Mouse (Mus musculus): ENCODE measurements around the gene Efcab14.

DNA sequence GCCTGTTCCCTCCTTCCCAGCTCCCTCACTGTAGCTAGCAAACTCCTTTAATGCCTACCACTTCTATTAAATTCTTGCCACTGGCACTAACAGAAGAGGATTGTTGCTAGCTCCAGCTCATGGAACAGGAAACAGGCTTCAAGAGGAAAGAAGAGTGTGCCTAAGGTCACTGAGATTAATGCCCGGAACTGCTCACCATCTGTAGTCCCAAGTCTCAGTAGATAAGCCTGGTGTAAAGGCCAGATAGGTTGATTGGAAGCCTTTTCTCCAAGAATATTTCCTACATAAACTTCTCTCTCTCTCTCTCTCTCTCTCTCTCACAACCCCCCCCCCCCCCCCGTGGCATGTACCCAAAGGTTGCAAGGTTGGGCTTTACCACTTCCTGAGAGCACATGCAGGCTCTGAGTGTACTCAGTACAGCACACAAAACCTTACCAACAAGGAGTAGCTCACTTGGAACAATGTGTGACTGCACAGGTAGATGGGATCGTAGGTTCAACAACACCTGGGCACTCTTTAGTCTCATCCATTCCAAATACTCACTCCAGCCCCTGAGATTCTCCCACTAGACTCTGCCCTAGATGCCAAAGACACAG is 5.2 kb upstream of the Efcab14 start:
- TF ChIP-seq CTCF (IDR thresholded peaks at IDR 0.05) (no peak), EP300 (IDR thresholded peaks at IDR 0.05) (no peak)

All from lung, postnatal 0 days (tissue).